Mouse (Mus musculus): ENCODE data around the gene Rmnd1.
A peak's percentile ranks its signal among the peaks of the same experiment; 100 is the strongest.

Rmnd1 gene

DNA sequence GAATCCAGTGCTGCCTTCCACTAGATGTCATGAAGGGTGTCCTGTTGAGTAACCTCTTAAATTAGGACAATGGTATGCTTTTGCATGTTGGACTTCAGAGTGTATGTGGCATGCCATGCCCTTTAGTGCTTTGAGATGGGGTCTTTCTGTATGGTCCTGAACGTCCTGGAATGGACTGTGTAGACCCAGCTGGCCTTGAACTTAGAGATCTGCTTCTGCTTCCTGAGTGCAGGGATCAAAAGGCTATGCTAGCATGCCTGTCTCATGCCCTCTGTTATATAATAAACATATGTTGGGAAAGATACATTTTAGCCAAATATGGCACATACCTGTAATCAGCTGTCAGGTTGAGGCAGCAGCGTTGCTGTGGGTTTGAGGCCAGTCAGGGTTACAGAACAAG, 41.6 kb downstream of the Rmnd1 start:
- no peak for DNase-seq

DNA sequence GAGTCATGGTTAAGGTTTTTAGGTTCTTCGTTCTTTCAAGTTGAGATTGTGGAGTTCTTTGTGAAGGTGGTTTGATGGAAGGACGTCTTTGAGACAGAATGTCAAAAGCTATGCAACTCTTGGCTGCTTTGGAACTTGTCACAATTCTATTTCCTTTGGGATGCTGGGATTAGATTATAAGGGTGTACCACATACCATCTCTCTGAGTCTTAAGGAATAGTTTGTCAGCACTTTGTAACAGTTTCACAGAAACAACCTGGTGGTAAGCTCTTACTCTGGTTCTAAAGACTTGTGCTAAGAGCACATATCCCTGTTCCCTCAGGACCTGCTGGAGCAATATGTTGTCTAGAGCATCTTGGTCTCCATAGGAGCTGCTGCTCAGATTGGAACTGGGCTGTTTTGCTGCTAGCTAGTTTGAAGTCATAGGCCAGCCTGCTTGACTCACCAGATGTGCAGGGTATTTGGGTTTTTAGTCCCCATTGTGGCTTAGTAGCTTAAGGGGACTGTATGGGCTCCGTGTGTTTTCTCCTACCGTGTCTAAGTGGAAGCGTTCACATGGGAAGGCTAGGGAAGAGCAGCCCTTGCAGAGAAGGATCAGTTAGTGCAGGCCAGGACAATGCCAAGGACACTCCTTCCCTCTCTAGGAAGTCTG, 42.6 kb downstream of the Rmnd1 start:
- no peak for DNase-seq

DNA sequence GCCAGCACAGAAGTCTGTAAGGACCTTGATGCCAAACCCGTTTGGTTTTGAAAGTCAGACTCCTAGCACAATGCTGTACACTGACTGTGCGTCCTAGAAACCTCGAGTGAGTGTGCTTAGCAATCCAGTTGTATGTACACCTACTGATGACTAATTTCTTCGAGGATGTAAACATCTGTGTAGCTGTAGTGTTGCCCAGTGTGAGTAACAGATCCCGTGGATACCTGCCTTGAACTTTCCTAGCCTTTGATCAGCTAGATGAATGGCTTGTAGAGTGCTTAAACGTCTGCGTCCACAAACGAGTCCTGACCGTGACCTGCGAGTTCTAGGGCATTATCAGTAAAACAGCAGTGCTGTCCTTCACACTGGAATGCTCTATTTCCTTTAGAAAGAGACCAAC, 43.2 kb downstream of the Rmnd1 start:
- no peak for DNase-seq

DNA sequence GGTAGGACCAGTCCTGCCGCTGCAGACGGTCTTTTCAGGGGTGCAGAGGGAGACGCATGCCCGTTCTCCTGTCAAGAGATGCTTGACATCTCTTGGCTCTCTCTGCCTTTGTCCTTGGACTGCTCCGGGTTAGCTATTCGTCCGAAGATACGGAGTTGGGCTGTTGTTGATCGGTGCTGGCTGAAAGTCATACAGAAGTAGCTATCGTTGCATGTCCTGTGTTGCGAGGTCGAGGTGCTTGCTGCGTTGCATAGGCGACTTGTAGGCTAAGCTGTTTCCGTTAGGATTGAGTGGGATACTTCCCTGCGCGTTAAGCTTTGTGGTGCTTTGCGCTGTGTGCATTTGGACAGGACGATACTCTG, 43.8 kb downstream of the Rmnd1 start:
- DNase-seq, result peak; percentile 14

DNA sequence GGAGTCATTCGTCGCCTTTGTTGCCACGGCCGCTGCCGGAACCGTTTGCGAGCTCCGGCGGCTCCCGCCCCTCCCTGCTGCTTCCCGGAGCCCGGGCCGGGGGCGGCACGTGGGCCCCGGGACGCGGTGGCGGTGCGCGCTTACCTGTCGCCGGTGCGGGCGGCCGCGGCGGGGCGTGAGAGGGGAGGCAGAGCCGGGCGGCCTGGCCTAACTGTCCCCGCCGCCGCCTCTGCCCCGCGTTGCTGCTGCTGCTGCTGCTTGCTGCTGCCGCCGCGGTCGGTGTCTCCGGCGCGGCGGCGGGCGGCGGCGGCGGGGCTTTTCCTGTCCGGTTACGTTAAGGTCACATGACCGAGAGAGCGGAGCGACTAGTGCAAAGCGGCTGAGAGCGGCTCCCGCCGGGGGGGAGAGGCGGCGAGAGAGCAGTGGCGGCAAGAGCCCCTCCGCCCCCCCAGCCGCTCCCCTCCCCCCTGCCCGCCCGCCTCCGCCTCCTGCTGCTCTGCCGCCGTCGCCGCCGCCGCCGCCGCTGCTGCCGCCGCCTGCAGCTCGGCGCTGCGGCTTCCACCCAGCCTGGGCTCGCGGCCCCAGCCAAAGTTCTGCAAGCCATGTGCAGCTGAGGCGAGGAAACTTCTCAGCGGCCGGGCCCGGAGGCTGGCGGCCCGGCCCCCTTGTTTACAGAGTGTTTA, 44.3 kb downstream of the Rmnd1 start, which contains the start of gene Zbtb2:
Zbtb2 (minus strand) TSS at position 408 of the 683 bp plus-strand sequence.
- peak; percentile 66 for DNase-seq

DNA sequence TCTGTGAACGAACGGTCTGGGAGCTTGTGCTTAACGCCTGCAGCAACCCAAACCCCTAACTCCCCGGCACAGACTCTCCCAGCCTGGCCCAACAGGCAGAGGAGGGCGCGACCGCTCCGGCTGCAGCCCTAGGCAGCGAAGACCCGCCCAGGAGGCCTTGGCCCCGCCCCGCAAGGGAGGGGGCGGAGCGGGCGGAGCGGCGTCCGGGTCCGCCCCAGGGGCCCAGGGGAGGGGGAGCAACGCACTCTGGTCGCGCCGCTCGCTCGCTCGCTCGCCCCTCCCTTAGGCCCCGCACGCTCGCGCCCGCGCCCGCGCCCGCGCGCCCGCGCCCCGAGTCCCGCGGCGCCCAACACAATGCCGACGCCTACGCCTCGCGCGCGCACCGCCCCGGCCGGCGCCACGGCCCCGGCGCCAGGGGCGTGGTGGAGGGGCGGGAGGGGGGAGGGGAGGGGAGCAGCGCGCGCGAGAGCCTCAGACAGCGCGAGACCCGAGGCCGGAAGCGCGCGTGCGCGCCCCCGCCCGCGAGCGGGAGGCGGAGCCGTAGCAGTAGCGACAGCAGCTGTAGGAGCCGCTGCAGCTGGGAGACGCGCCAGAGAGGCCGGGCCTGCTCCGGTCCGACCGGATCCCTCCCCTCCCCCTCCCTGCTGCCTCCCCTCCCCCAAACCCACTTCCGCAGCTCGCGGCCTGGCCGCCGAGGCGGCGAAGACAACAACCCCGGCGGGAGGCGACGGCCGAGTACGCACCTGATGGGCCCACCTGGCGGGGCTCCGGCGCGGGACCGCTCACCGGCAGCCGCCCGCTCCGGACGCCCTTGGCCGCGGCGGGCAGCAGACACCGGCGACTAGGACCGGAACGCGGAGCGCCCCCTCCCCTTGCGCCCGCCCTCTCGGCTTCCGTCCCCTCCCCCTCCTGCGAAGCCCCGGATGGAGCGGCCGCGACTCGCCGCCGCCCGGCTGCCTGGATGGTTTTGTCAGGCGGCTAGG, 45.3 kb downstream of the Rmnd1 start:
- peak; percentile 93 for DNase-seq

DNA sequence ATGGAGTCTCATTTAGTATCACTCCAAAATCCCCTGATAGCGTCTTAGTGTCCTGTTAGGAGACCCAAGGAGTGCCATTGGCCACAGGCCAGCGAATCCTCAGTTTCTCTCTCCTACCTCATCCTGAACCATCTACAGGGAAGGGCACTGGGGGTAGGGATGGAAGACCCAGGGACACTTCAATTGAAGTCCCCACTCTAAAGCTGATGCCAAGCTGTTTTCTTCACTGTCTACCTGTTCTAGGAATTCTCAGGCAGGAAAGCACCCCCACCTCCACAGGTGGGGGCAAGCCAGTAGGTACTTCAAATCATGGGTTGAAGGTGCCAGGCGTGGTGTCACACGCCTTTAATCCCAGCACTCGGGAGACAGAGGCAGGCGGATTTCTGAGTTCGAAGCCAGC, 47.9 kb downstream of the Rmnd1 start:
- DNase-seq, result no peak

DNA sequence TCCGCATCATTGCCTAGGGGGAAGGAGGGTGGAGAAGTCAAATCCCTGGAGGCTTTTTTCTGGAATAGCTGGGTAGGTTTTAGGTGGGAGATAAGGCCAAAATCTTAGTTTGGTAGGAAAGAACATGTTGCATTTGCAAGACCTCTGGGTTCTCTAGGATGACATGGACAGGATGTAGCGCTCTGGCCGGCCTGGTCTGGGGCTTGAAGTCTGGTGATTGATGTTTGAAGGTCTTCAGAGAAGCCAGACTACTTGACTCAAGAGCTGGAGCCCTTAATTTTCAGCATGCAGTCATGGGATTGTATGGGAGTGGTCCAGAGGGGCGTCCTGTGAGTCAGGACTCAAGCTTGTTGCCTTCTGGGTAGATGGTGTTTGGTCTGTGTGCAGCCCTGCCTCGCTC, 51.4 kb downstream of the Rmnd1 start:
- no peak for DNase-seq

DNA sequence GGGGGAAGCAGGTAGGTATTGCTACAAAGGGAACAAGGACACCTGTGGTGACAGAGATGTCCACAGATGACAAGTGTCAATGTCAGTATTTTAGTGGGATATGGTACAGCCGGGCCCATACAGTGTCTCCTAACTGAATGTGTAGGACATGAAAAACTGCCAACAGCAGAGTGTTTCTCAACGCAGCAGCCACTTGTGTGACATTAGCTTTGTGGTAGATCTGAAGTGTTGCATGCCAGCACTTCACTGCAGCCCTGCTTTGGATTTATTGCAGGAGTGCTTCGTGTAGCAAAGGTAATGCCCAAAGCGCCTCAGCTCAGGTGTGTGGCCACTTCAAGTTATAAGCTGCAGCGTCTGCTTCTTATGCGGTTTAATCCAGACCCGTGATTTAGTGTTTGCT, 55.3 kb downstream of the Rmnd1 start:
- DNase-seq, result no peak

DNA sequence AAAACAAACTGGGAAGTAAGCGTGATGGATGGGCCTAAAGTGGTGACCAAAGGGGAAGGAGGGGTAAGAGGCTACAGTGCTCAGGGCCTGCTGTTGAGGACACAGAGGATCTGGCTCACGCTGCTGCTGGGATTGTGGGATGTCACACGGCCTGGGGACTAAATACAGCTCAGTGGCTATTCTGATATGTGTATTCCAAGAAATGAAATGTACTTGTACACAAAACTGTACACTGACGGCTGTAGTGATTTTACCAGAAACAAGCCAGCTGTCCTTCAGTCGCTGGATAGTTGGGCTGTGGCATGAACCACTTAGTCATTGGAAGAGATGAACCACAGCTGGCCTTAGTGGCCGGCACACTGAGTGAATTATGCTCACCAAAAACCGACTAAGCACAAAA, 55.7 kb downstream of the Rmnd1 start:
- DNase-seq, result no peak

DNA sequence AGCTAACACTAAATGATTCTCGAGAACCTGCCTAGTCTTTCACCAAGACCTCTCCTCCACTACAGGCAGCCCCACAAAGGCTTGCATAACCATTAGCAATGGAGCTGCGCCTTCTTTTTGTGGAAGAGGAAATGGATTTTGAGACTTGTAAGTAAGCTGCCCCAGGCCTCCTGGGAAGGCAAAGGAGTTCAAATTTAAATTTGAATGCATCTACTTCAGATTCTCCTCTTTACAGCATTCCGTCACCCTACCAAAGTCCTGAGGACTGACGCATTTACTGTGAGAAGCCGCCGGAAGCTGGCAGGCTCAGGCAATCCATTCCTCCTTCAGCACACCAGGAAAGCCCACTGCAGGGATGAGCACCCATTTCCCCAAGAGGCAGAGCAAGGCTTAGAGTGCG, 56.9 kb downstream of the Rmnd1 start:
- no peak for DNase-seq

DNA sequence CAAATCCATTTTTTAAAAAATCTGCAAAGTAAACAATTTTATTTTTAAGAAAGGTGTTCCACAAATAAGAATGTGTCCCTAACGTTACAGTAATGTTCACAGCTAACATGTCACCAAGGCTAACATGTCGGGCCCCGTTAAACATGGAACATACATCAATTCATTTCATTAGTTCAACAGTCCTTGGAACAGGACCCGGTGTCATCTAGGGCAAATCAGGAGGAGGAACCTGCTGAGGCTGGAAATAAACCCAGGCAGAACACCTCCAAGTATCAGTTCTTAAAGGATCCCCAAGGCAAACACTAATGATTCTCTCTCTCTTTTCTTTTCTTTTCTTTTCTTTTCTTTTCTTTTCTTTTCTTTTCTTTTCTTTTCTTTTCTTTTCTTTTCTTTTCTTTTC, 57.5 kb downstream of the Rmnd1 start:
- DNase-seq, result no peak

DNA sequence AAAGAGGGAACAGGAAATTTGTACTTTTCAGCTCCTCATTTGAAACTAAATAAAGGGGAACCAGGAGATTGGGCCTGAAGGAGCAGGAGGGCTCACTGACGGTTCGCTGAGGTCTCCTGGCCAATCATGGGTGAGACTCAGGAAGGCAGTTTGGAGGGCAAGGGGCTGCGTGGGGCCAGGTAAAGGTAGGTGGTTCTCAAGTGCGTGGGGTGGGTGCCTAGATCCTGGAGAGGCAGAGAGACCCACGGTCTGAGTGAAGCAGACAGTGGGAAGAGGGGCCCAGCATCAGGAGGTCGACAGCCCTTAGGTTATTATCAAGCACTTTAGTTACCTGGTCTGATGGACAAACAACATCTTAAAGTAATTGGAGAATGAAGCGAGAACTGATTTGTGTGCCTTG, 57.9 kb downstream of the Rmnd1 start:
- DNase-seq, result no peak

DNA sequence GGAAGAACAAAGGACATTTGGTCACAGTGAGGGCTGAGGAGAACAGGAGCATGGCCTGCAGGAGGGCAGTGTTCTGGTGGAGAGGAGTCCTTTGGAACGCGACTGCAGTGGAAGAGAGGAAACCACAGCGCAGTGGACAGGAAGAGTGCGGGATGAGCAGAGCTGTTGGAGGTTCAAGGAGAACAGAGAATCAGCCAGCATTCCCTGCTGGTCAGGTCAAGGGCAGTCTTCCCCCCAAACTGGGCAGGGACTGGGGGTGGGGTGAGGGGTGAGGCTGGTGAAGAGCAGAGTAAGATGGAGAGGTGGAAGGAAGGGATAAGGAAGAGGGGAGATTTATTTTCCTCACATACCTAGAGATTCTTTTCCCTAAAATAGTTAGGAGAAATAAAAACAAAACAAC, 58.6 kb downstream of the Rmnd1 start:
- no peak for DNase-seq

DNA sequence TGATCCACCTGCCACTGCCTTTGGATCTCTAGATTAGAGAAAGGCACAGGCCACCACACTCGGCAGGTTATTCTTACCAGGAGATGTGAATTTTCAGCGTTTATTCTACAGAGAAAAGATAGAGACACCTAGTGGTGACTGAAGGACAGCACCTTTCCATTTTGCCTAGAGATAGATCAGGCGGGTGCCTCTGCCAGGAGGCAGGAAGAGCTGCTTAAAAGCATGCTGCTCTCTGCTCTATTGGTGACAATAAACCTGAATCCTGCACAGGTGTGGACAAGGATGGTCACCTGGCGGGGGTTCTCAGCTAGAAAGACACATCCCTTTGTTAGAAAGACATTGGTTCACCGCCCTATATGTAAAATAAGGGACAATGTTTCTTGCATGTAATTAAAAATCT, 60.2 kb downstream of the Rmnd1 start:
- no peak for DNase-seq

DNA sequence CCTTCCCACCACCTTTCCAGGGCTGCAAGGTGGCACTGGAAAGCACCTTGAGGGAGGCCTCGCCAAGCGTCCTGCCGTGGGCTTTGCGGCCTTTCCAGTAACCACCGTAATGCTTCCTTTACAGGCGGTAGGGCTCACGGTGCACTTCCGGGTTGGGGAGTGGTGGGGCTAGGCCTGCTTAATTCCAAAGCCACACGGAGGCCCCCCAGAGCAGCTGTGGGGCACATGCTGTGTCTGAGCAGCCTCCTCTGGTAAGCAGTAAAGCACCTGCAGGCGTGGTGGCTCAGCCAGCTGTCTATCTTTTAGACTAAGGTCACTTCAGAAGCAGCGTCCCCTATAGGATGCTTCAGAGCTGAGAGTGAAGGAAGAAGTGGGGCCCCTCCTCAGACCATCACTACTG, 62.1 kb downstream of the Rmnd1 start:
- no peak for DNase-seq

DNA sequence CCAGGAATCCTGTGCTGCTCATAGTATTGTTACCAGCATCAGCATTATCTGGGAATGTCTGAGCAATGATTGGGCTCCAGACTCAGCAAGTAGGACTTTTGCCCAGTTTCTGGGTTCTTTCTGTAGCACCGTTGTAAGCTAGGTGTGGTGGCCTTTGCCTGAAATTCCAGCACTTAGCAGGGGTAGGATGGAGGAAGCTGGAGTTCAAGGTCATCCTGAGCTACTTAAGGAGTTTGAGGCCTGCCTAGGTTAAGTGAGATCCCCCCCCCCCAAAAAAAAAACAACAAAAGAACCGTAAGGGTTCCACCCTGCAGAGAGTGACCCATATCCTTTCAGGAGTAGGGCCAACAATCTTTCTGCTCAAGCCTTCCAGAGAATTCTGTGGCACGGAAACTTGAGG, 67.6 kb downstream of the Rmnd1 start:
- no peak for DNase-seq

DNA sequence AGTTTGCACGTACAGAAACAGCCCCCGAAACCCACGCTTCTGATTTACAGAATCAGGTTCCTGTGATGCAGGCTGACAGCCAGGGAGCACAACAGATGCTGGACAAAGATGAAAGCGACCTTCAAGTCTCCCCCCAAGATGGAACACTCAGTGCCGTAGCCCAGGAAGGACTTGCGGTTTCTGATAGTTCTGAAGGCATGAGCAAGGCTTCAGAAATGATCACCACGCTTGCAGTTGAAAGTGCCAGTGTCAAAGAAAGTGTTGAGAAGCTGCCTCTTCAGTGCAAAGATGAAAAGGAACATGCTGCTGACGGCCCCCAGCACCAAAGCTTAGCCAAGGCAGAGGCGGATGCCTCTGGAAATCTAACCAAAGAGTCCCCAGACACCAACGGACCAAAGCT, 74.8 kb downstream of the Rmnd1 start:
- DNase-seq, result no peak

DNA sequence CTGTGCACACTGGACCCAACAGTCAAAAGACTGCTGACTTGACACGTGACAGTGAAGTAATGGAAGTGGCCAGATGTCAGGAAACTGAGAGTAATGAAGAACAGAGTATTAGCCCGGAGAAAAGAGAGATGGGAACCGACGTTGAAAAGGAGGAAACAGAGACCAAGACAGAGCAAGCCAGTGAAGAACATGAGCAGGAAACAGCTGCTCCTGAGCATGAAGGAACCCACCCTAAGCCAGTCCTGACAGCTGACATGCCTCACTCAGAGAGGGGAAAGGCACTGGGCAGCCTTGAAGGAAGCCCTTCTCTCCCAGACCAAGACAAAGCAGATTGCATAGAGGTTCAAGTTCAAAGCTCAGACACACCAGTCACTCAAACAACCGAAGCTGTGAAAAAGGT, 75.5 kb downstream of the Rmnd1 start:
- no peak for DNase-seq

DNA sequence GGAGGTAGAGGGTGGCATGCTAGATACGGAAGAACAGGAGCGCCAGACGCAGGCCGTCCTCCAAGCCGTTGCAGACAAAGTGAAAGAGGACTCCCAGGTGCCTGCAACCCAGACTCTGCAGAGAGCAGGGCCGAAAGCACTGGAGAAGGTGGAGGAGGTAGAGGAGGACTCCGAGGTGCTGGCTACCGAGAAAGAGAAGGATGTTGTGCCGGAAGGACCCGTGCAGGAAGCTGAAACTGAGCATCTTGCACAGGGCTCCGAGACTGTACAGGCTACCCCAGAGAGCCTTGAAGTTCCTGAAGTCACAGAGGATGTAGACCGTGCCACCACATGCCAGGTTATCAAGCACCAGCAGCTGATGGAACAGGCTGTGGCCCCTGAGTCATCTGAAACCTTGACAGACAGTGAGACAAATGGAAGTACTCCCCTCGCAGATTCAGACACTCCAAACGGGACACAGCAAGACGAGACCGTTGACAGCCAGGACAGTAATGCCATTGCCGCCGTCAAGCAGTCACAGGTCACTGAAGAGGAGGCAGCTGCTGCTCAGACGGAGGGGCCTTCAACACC, 76.2 kb downstream of the Rmnd1 start:
- DNase-seq, result no peak

DNA sequence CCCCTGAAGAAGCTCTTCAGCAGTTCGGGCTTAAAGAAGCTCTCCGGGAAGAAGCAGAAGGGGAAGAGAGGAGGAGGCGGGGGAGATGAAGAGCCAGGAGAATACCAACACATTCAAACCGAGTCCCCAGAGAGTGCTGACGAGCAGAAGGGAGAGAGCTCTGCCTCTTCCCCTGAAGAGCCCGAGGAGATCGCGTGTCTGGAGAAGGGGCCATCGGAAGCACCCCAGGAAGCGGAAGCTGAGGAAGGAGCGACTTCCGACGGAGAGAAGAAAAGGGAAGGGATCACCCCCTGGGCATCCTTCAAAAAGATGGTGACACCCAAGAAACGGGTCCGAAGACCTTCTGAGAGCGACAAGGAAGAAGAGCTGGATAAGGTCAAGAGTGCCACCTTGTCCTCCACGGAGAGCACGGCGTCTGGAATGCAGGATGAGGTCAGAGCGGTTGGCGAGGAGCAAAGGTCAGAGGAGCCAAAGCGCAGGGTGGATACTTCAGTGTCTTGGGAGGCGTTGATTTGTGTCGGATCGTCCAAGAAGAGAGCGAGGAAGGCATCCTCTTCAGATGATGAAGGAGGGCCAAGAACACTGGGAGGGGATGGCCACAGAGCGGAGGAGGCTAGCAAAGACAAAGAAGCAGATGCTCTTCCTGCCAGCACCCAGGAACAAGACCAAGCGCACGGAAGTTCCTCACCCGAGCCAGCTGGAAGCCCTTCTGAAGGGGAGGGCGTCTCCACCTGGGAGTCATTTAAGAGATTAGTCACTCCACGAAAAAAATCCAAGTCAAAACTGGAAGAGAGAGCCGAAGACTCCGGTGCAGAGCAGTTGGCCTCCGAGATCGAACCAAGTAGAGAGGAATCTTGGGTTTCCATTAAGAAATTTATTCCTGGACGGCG, 77.6 kb downstream of the Rmnd1 start:
- no peak for DNase-seq

Data from right cerebral cortex, postnatal 25 days (tissue).